Comparison of ENCODE assay signal across 16 mouse cellular contexts in the genomic region with DNA sequence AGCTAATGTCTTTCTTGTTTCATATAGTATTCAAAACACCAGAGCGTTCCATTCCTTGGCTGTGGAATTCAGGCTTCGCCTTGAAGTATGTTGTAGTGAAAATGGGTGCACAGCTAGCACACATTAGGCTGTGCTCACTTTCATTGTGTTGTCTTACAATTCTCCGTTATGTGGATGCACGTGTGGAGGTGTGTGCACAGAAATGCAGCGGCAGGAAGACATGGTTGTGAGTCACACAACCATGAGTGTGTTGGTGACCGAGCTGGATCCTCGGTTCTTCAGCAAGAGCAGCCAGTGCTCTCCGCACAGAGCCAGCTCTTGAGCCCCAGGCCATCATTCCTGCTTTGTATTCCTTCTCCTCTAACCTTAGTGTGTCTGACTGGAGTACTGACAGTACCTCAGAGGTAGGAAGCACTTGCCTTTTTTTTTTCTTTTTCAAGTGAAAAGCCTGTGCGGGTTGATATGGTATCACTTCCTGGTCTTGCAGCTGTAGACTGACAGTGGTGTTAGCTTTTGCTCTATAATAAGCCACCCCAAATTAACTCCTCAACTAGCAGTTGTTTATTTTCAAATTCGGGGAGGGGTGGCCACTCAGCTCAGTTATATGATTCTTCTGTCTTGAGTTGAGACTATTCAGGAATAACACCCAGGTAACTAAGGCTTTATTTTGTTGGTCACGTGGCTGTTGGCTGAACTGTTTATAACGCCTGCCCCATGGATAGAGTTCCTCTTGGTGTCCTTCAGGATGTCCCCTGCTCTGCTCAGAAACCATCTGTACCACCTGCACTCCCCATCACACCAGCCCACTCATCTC. TPM values are rescaled to one million over a fixed set of nuclear protein-coding genes. Genes with fewer than 3 reads are reported as not detected.
DNase-seq lines count a peak whose midpoint lies in the region; ATAC-seq and TF ChIP-seq lines count a peak whose summit lies in the region.
"Had no signal": no experiment of that assay in that cellular context is flagged by ENCODE, and none has a peak within 500 bp of the region (broad histone marks: within the 10 kb centered on the region; RNA-seq: fewer than 3 reads in every experiment).

No protein-coding gene starts in this region.

- TF ChIP-seq POLR2A in kidney, adult 2 months (IDR thresholded peaks at IDR 0.05; ENCODE audit: low read depth, low read length), result no peak

- no peak overlapping the region for H3K4me2 ChIP-seq in kidney, embryonic 14.5 days (replicated peaks; ENCODE audit: low read depth, low read length)
- peak overlapping the region; percentile 22; the same call in 1 of the 2 replicates for H3K4me2 ChIP-seq in liver, postnatal 0 days (ENCODE audit: low read depth, low read length)

- WGBS in kidney, adult 2 months, result 67% methylated on average over 12 of the region's 12 CpGs
- 84% methylated on average over 12 of the region's 12 CpGs for WGBS in kidney, embryonic 14.5 days
- WGBS in liver, postnatal 0 days (ENCODE audit: insufficient replicate concordance), result 61% methylated on average over 12 of the region's 12 CpGs

- H3K27ac ChIP-seq in kidney, adult 2 months (ENCODE audit: insufficient read depth, low read depth, low read length), result peak overlapping the region; percentile 52
- no peak overlapping the region for H3K27ac ChIP-seq in kidney, embryonic 14.5 days (ENCODE audit: low read depth, low read length)
- peak overlapping the region; percentile 61; the same call in 1 of the 2 replicates for H3K27ac ChIP-seq in liver, postnatal 0 days (ENCODE audit: low read depth)
- no peak overlapping the region for H3K27ac ChIP-seq in left cerebral cortex, adult 2 months
- H3K27ac ChIP-seq: liver, embryonic 14.5 days had no signal

- H3K4me3 ChIP-seq in kidney, adult 2 months (ENCODE audit: insufficient read depth, low read depth, low read length), result no peak overlapping the region
- H3K4me3 ChIP-seq in kidney, embryonic 14.5 days (ENCODE audit: low read length), result no peak overlapping the region
- H3K4me3 ChIP-seq in liver, postnatal 0 days (ENCODE audit: low read depth, low read length), result no peak overlapping the region
- no peak overlapping the region for H3K4me3 ChIP-seq in left cerebral cortex, adult 2 months

- ATAC-seq in kidney, embryonic 14.5 days (ENCODE audit: low FRiP score, low TSS enrichment), result no peak
- peak; percentile 3 for ATAC-seq in Patski
- ATAC-seq in liver, postnatal 0 days, result peak; percentile 43
- ATAC-seq: midbrain, embryonic 16.5 days had no signal

- intact Hi-C loops in left cerebral cortex, adult 2 months (cut with DNase I), result no loop called here

- no peak overlapping the region for H3K9ac ChIP-seq in kidney, embryonic 14.5 days (ENCODE audit: low read depth, low read length)
- H3K9ac ChIP-seq in liver, postnatal 0 days (replicated peaks), result no peak overlapping the region
- H3K9ac ChIP-seq: liver, embryonic 14.5 days had no signal

- peaks cover 34% of the 10 kb centered on the region for H3K4me1 ChIP-seq in kidney, adult 2 months (ENCODE audit: control insufficient read depth, insufficient read depth, low read length)
- peaks cover 7% of the 10 kb centered on the region; the same call in 1 of the 2 replicates for H3K4me1 ChIP-seq in kidney, embryonic 14.5 days (ENCODE audit: control insufficient read depth, insufficient read depth, low read length)
- peaks cover 47% of the 10 kb centered on the region for H3K4me1 ChIP-seq in liver, postnatal 0 days (ENCODE audit: insufficient read depth)

- CTCF ChIA-PET in Patski (lab: Charles Lee), result interaction anchor here (0.7 to 2.1 kb wide), 5 partner anchors 9 to 198 kb away, joined by 3 to 6 read pairs (median 4); no protein-coding TSS in a partner anchor

- H3K9me3 ChIP-seq in kidney, embryonic 14.5 days (ENCODE audit: control insufficient read depth, low read length), result no peaks in the 10 kb centered on the region
- no peaks in the 10 kb centered on the region for H3K9me3 ChIP-seq in liver, postnatal 0 days (ENCODE audit: low read length)
- H3K9me3 ChIP-seq: G1E had no signal

- no peak for TF ChIP-seq CTCF in kidney, adult 2 months (conservative IDR thresholded peaks at IDR 0.05; ENCODE audit: insufficient read depth, insufficient read length, low read depth, low read length)
- no peak for TF ChIP-seq CTCF in Patski (IDR thresholded peaks at IDR 0.05)
- TF ChIP-seq CTCF in liver, postnatal 0 days (IDR thresholded peaks at IDR 0.05; ENCODE audit: low read depth), result no peak
- no peak for TF ChIP-seq CTCF in left cerebral cortex, adult 2 months (IDR thresholded peaks at IDR 0.05)

- TF ChIP-seq EP300 in liver, postnatal 0 days (IDR thresholded peaks at IDR 0.05; ENCODE audit: low read depth), result no peak

- no peak for DNase-seq in kidney, adult 2 months
- DNase-seq in A20 (ENCODE audit: low read depth, low spot score) (peak; percentile 86), Patski (ENCODE audit: low read depth, low spot score) (no peak)
- DNase-seq in liver, postnatal 0 days, result no peak
- no peak for DNase-seq in left cerebral cortex, adult 2 months (ENCODE audit: extremely low spot score in 1 of 2, low spot score in 2 of 2)
- no peak for DNase-seq in urinary bladder, postnatal 36 days (ENCODE audit: low spot score in 2 of 2)
- no peak for DNase-seq in right cerebral cortex, postnatal 14 days
- DNase-seq: adrenal gland, adult 8-10 months; cerebellum, postnatal 14 days; gastrocnemius, postnatal 36 days; heart, postnatal 36 days; kidney, adult 18-20 months had no signal

- no peaks in the 10 kb centered on the region; the same call in 1 of the 2 replicates for H3K27me3 ChIP-seq in kidney, adult 2 months (replicated peaks; ENCODE audit: control insufficient read depth, insufficient read depth, low read length)
- H3K27me3 ChIP-seq in kidney, embryonic 14.5 days (ENCODE audit: control insufficient read depth, insufficient read depth, low read length), result no peaks in the 10 kb centered on the region
- no peaks in the 10 kb centered on the region for H3K27me3 ChIP-seq in Patski
- H3K27me3 ChIP-seq in liver, postnatal 0 days (ENCODE audit: insufficient read depth, low read length), result no peaks in the 10 kb centered on the region

- POLR2A ChIA-PET in Patski (lab: Charles Lee), result interaction anchor here (0.7 to 1.4 kb wide), 2 partner anchors 13 to 47 kb away, joined by 3 to 10 read pairs; no protein-coding TSS in a partner anchor

- H3K36me3 ChIP-seq in kidney, adult 2 months (ENCODE audit: control insufficient read depth, insufficient read depth, low read length), result no peaks in the 10 kb centered on the region
- no peaks in the 10 kb centered on the region for H3K36me3 ChIP-seq in kidney, embryonic 14.5 days (ENCODE audit: control insufficient read depth, insufficient read depth, low read length)
- H3K36me3 ChIP-seq in liver, postnatal 0 days (replicated peaks; ENCODE audit: insufficient read depth, low read length), result no peaks in the 10 kb centered on the region
- H3K36me3 ChIP-seq: G1E had no signal

- in situ Hi-C loops in Patski (cut with MboI; ENCODE audit: low pct_unique_long_range_greater_than_20kb), result loop anchor here (5.0 to 10.0 kb wide), 2 partner anchors 47 to 410 kb away; a partner anchor contains a TSS

RNA-seq across cellular contexts. Expression of a gene that starts 48.2 kb away (rescaled TPM):
- 90.6 and 102 TPM in 2 replicates for polyA plus RNA-seq in kidney, adult 2 months (2012; rRNA removed)
- 76.6 and 108 TPM in 2 replicates for polyA plus RNA-seq in kidney, embryonic 14.5 days (2014; fragmentation: Nextera tagmentation; extraction: Ambion mirVana)
- 169 TPM for polyA plus RNA-seq in Patski (2021)
- polyA plus RNA-seq in liver, postnatal 0 days (2015; fragmentation: Nextera tagmentation; extraction: Ambion mirVana), result 39.0 and 39.4 TPM in 2 replicates
- total RNA-seq in left cerebral cortex, adult 2 months (2021), result 10 to 100 TPM; 55.2 to 59.3 TPM
- polyA plus RNA-seq: G1E had no signal

Comparison
In these comparisons a context has a peak if more than half of its experiments do, and no peak if none do; other contexts are left out.
1. H3K27ac ChIP-seq: peak in kidney, adult 2 months (single experiment) and liver, postnatal 0 days (single experiment); none in kidney, embryonic 14.5 days (single experiment) and left cerebral cortex, adult 2 months (single experiment).